Mouse (Mus musculus): ENCODE results near the gene Fgd6.

The Fgd6 gene

GRCm38 (mm10) chr10:94174652-94175051 is 138.9 kb downstream of the Fgd6 start:
- no peak for DNase-seq (ENCODE audit: low read depth, low spot score)

GRCm38 (mm10) chr10:94183199-94183598 is 147.4 kb downstream of the Fgd6 start:
- no peak for DNase-seq (ENCODE audit: low read depth, low spot score)

All from ES-CJ7 (cell line).